Mouse (Mus musculus) lung, adult 2 months (tissue): ENCODE measurements at regions not wholly inside any gene's neighbourhood (a gene's known extent, or its start where the extent isn't known, plus 50 kb on each side); places are given as distances from the start of the nearest gene placed in this dataset.

Experiments
- CTCF ChIP-seq: fragments of 200-500 bp; IDR thresholded peaks from 2 replicates; pipeline ENCODE4 v1.5.1; 2011; ENCODE audit warnings: mild to moderate bottlenecking, low read length, control low read depth; ENCODE audit not compliant: insufficient read depth
- POLR2A ChIP-seq: fragments of 200-500 bp; IDR thresholded peaks from 2 replicates; pipeline ENCODE4 v1.6.1; 2011; ENCODE audit warnings: low read depth, mild to moderate bottlenecking, control low read depth, low read length, borderline replicate concordance; ENCODE audit errors: extremely low read depth

GRCm38 (mm10) chr12:106822311-106822710, 666.1 kb upstream of the 3110018I06Rik start:
- TF ChIP-seq POLR2A = no peak
- no peak for TF ChIP-seq CTCF
